Mouse (Mus musculus): ENCODE measurements around the gene Zfp871.
"Not testable (repeated sequence)": the region's sequence is repeated elsewhere in the genome, so short reads cannot be mapped to it uniquely, and the experiment has no call there.

The Zfp871 gene

GRCm38 (mm10) chr17:32738406-32738805, 49.7 kb downstream of the Zfp871 start:
- no peak for DNase-seq (ENCODE audit: low spot score in 2 of 2)

- DNase-seq (ENCODE audit: low spot score in 2 of 2) = no peak
Observed at GRCm38 (mm10) chr17:32729029-32729428, 59.1 kb downstream of the Zfp871 start.

- not testable (repeated sequence) for DNase-seq (ENCODE audit: low spot score in 2 of 2)
Observed at GRCm38 (mm10) chr17:32726360-32726759, 61.7 kb downstream of the Zfp871 start.

- no peak for DNase-seq (ENCODE audit: low spot score in 2 of 2)
Observed at GRCm38 (mm10) chr17:32722771-32723170, 65.3 kb downstream of the Zfp871 start.

- not testable (repeated sequence) for DNase-seq (ENCODE audit: low spot score in 2 of 2)
Observed at GRCm38 (mm10) chr17:32722151-32722550, 65.9 kb downstream of the Zfp871 start.
